Mouse (Mus musculus) cerebellum, postnatal 10 days (tissue): ENCODE results near the gene Arvcf.

Experiments
- DNase-seq, 2 experiments: peaks; one replicate each; pipeline ENCODE4 v3.0.0; 2021; ENCODE audit warnings: mixed read lengths in 2 of 2

Arvcf gene

GRCm38 (mm10) chr16:18357977-18358376 is 10.0 kb downstream of the Arvcf start:
- DNase-seq: no peak

- DNase-seq: peak; percentile 54 to 60
These were observed 12.3 kb downstream of the Arvcf start for GRCm38 (mm10) chr16:18360151-18360805.

- no peak for DNase-seq
These were observed 15.0 kb downstream of the Arvcf start for GRCm38 (mm10) chr16:18362948-18363347.

- no peak for DNase-seq
These were observed 18.9 kb downstream of the Arvcf start for GRCm38 (mm10) chr16:18366849-18367248.

- DNase-seq: no peak
These were observed 22.2 kb downstream of the Arvcf start for GRCm38 (mm10) chr16:18370197-18370596.

GRCm38 (mm10) chr16:18373632-18374031 is 25.6 kb downstream of the Arvcf start:
- no peak for DNase-seq

GRCm38 (mm10) chr16:18376297-18376954 is 28.4 kb downstream of the Arvcf start:
- no peak for DNase-seq

GRCm38 (mm10) chr16:18377203-18377602 is 29.2 kb downstream of the Arvcf start:
- DNase-seq: peak in 1 of 2 experiments; percentile 22

GRCm38 (mm10) chr16:18378489-18378888 is 30.5 kb downstream of the Arvcf start:
- DNase-seq: no peak

GRCm38 (mm10) chr16:18379338-18380001 is 31.5 kb downstream of the Arvcf start:
- DNase-seq: peak in 1 of 2 experiments; percentile 37

- peak; percentile 73 to 81 for DNase-seq
These were observed 32.6 kb downstream of the Arvcf start for GRCm38 (mm10) chr16:18380495-18381063.

- peak in 1 of 2 experiments; percentile 34 for DNase-seq
These were observed 33.8 kb downstream of the Arvcf start for GRCm38 (mm10) chr16:18381621-18382258.

GRCm38 (mm10) chr16:18383045-18383726 is 35.2 kb downstream of the Arvcf start:
- peak; percentile 57 to 66 for DNase-seq

GRCm38 (mm10) chr16:18383756-18384155 is 35.8 kb downstream of the Arvcf start:
- no peak for DNase-seq

GRCm38 (mm10) chr16:18384211-18384610 is 36.2 kb downstream of the Arvcf start:
- DNase-seq: peak; percentile 41 to 56

- DNase-seq: no peak
These were observed 36.7 kb downstream of the Arvcf start for GRCm38 (mm10) chr16:18384659-18385058.

- no peak for DNase-seq
These were observed 37.4 kb downstream of the Arvcf start for GRCm38 (mm10) chr16:18385411-18385810.

- DNase-seq: peak; percentile 76 to 81
These were observed 38.5 kb downstream of the Arvcf start for GRCm38 (mm10) chr16:18386451-18386850.

- peak in 1 of 2 experiments; percentile 17 for DNase-seq
These were observed 39.0 kb downstream of the Arvcf start for GRCm38 (mm10) chr16:18386972-18387371.

GRCm38 (mm10) chr16:18387704-18388582 is 40.0 kb downstream of the Arvcf start:
- peak in 1 of 2 experiments; percentile 20 for DNase-seq
